ENCODE assay signal across 10 mouse cellular contexts in the genomic region with DNA sequence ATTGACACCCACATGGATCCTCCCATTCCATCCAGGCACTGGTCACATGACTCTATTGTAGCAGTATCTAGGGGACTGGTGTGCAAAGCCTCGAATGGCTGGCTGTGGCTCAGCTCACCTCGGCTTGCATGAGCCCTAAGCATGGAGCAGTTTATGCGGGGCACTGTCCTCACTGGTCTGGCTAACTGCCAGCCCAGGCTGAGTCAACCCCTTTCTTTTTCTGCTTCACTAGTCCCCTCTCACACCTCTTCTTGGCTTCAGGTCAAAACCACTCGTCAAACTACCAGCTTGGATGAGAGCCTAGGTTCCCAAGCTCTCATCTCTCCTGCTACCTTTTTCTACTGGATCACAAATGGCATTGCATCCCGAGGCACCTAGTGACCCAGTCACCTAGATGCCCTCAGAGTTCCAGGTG. TPM values are rescaled to one million over a fixed set of nuclear protein-coding genes. Genes with fewer than 3 reads are reported as not detected.
A peak's percentile ranks its signal among the peaks of the same experiment; 100 is the strongest.
DNase-seq lines count a peak whose midpoint lies in the region; ATAC-seq and TF ChIP-seq lines count a peak whose summit lies in the region.
"Had no signal": no experiment of that assay in that cellular context is flagged by ENCODE, and none has a peak within 500 bp of the region (broad histone marks: within the 10 kb centered on the region; RNA-seq: fewer than 3 reads in every experiment).

No protein-coding gene starts in this region.

- DNase-seq in layer of hippocampus, adult 2 months (ENCODE audit: low spot score in 2 of 2): no peak
- no peak for DNase-seq in layer of hippocampus, postnatal 14 days (ENCODE audit: low spot score in 2 of 2)
- peak; percentile 46 for DNase-seq in adrenal gland, postnatal 14 days
- peak; percentile 52 for DNase-seq in lung, postnatal 0 days (ENCODE audit: low spot score)
- no peak for DNase-seq in embryo, embryonic 9.5 days (ENCODE audit: extremely low spot score)
- DNase-seq in natural killer cell, adult 2 months (ENCODE audit: low spot score in 2 of 2): no peak

- H3K27me3 ChIP-seq in forebrain, embryonic 16.5 days (replicated peaks; ENCODE audit: control insufficient read depth, insufficient read depth, low read length): no peaks in the 10 kb centered on the region
- H3K27me3 ChIP-seq in lung, postnatal 0 days (replicated peaks; ENCODE audit: insufficient read depth, low read length): no peaks in the 10 kb centered on the region
- no peaks in the 10 kb centered on the region for H3K27me3 ChIP-seq in liver, embryonic 12.5 days (replicated peaks)
- H3K27me3 ChIP-seq: embryonic facial prominence, embryonic 15.5 days; megakaryocyte, embryonic 14.5 days had no signal

- WGBS in forebrain, embryonic 16.5 days: 26% methylated on average over 5 of the region's 5 CpGs
- WGBS in lung, postnatal 0 days: 25% methylated on average over 5 of the region's 5 CpGs
- WGBS in liver, embryonic 12.5 days (ENCODE audit: insufficient replicate concordance): 48% methylated on average over 5 of the region's 5 CpGs

- no peak overlapping the region for H3K9ac ChIP-seq in forebrain, embryonic 16.5 days (replicated peaks; ENCODE audit: low read depth, low read length)
- H3K9ac ChIP-seq in lung, postnatal 0 days (replicated peaks; ENCODE audit: low read depth): no peak overlapping the region
- no peak overlapping the region for H3K9ac ChIP-seq in liver, embryonic 12.5 days
- H3K9ac ChIP-seq: embryonic facial prominence, embryonic 15.5 days had no signal

- H3K9me3 ChIP-seq in forebrain, embryonic 16.5 days (ENCODE audit: control insufficient read depth, low read length): no peaks in the 10 kb centered on the region
- no peaks in the 10 kb centered on the region for H3K9me3 ChIP-seq in lung, postnatal 0 days (ENCODE audit: low read length)
- 0 out of 2 replicates have a peak, but pooled peaks cover 4% of the 10 kb centered on the region for H3K9me3 ChIP-seq in liver, embryonic 12.5 days (replicated peaks)
- H3K9me3 ChIP-seq: embryonic facial prominence, embryonic 15.5 days had no signal

- H3K4me1 ChIP-seq in forebrain, embryonic 16.5 days (replicated peaks; ENCODE audit: control insufficient read depth, insufficient read depth, low read length): peaks cover 4% of the 10 kb centered on the region
- no peaks in the 10 kb centered on the region; the same call in 1 of the 2 replicates for H3K4me1 ChIP-seq in lung, postnatal 0 days (ENCODE audit: insufficient read depth, low read depth, low read length)
- H3K4me1 ChIP-seq in liver, embryonic 12.5 days: no peaks in the 10 kb centered on the region
- H3K4me1 ChIP-seq: megakaryocyte, embryonic 14.5 days had no signal

- no peak overlapping the region for H3K4me3 ChIP-seq in layer of hippocampus, adult 2 months
- no peak overlapping the region for H3K4me3 ChIP-seq in forebrain, embryonic 16.5 days (replicated peaks; ENCODE audit: low read length)
- H3K4me3 ChIP-seq in lung, postnatal 0 days (ENCODE audit: low read depth, low read length): no peak overlapping the region
- no peak overlapping the region for H3K4me3 ChIP-seq in liver, embryonic 12.5 days
- H3K4me3 ChIP-seq: embryonic facial prominence, embryonic 15.5 days; megakaryocyte, embryonic 14.5 days had no signal

- peak overlapping the region; percentile 12; the same call in 1 of the 2 replicates for H3K27ac ChIP-seq in layer of hippocampus, adult 2 months
- H3K27ac ChIP-seq in forebrain, embryonic 16.5 days (ENCODE audit: low read length): no peak overlapping the region
- no peak overlapping the region for H3K27ac ChIP-seq in lung, postnatal 0 days (ENCODE audit: low read length)
- no peak overlapping the region for H3K27ac ChIP-seq in liver, embryonic 12.5 days
- H3K27ac ChIP-seq: embryonic facial prominence, embryonic 15.5 days had no signal

- no peak; the same call in 1 of the 2 replicates for TF ChIP-seq EP300 in lung, postnatal 0 days (IDR thresholded peaks at IDR 0.05)

- no peak for TF ChIP-seq CTCF in layer of hippocampus, adult 2 months (conservative IDR thresholded peaks at IDR 0.05)
- no peak for TF ChIP-seq CTCF in lung, postnatal 0 days (IDR thresholded peaks at IDR 0.05)

- no peak overlapping the region for H3K4me2 ChIP-seq in forebrain, embryonic 16.5 days (ENCODE audit: low read length)
- no peak overlapping the region for H3K4me2 ChIP-seq in lung, postnatal 0 days (replicated peaks; ENCODE audit: low read depth, low read length)
- no peak overlapping the region for H3K4me2 ChIP-seq in liver, embryonic 12.5 days
- H3K4me2 ChIP-seq: embryonic facial prominence, embryonic 15.5 days had no signal

- no peaks in the 10 kb centered on the region for H3K36me3 ChIP-seq in forebrain, embryonic 16.5 days (ENCODE audit: control insufficient read depth, insufficient read depth)
- H3K36me3 ChIP-seq in lung, postnatal 0 days (ENCODE audit: insufficient read depth, low read length): no peaks in the 10 kb centered on the region
- no peaks in the 10 kb centered on the region for H3K36me3 ChIP-seq in liver, embryonic 12.5 days
- H3K36me3 ChIP-seq: embryonic facial prominence, embryonic 15.5 days had no signal

- peak; percentile 76 for ATAC-seq in forebrain, embryonic 16.5 days
- peak; percentile 58 for ATAC-seq in lung, postnatal 0 days
- ATAC-seq in liver, embryonic 12.5 days: no peak

RNA-seq across cellular contexts. Expression of gene Daam2, which starts 51.5 kb away (rescaled TPM):
- 10 to 100 TPM; 61.2 to 66.7 TPM for total RNA-seq in layer of hippocampus, adult 2 months (2021)
- total RNA-seq in layer of hippocampus, postnatal 14 days (2021): 10 to 100 TPM; 62.8 to 73.6 TPM
- 25.4 and 27.4 TPM in 2 replicates for total RNA-seq in adrenal gland, postnatal 14 days (2021)
- polyA plus RNA-seq in forebrain, embryonic 16.5 days (2015; fragmentation: Nextera tagmentation; extraction: Ambion mirVana): 1.6 and 1.7 TPM in 2 replicates
- polyA plus RNA-seq in lung, postnatal 0 days (2015; fragmentation: Nextera tagmentation; extraction: Ambion mirVana): 4.6 and 6.6 TPM in 2 replicates
- polyA plus RNA-seq in liver, embryonic 12.5 days (2016; fragmentation: Nextera tagmentation; extraction: Ambion mirVana): 1.1 TPM in 2 replicates

Comparison
In these comparisons a context has a peak if more than half of its experiments do, and no peak if none do; other contexts are left out.
1. DNase-seq: peak in adrenal gland, postnatal 14 days (single experiment) and lung, postnatal 0 days (single experiment); none in layer of hippocampus, adult 2 months (0 of 2), layer of hippocampus, postnatal 14 days (0 of 2), embryo, embryonic 9.5 days (single experiment) and natural killer cell, adult 2 months (0 of 2).